Mouse (Mus musculus) gastrocnemius, adult 2 months (tissue): ENCODE results near the gene Gm13119. TPM values are rescaled to one million over a fixed set of nuclear protein-coding genes. Genes with fewer than 3 reads are reported as not detected.
A peak's percentile ranks its signal among the peaks of the same experiment; 100 is the strongest.
"Not testable (repeated sequence)": the region's sequence is repeated elsewhere in the genome, so short reads cannot be mapped to it uniquely, and the experiment has no call there.

Experiments
- DNase-seq: peaks from one replicate; pipeline ENCODE4 v3.0.0; 2022
- H3K27ac ChIP-seq: fragments of 200-600 bp; 2 replicates; pipeline ENCODE4 v1.8.1; 2022; ENCODE audit warnings: mild to moderate bottlenecking
- H3K4me3 ChIP-seq: fragments of 200-600 bp; 2 replicates; pipeline ENCODE4 v1.8.1; 2022; ENCODE audit warnings: mild to moderate bottlenecking, moderate library complexity
- CTCF ChIP-seq: fragments of 200-600 bp; IDR thresholded peaks from 2 replicates; pipeline ENCODE4 v1.8.1; 2022; ENCODE audit warnings: antibody characterized with exemption, mild to moderate bottlenecking, moderate library complexity
- intact Hi-C: fragments of 180-260 bp; cut with DNase I; formaldehyde crosslinking; loops from one replicate; pipeline ENCODE4 v1.15.1; 2025
- long read RNA-seq, 2 experiments: library from polyadenylated mRNA; stranded (forward); transcript quantifications; one replicate each; pipeline ENCODE4 v2.0.0; 2021
- total RNA-seq, 2 experiments: library from RNA; stranded (reverse); gene quantifications; 2 replicates each; pipeline ENCODE4 v1.2.3; 2021

Gm13119 gene
- total RNA-seq = not detected
- long read RNA-seq, experiment 1 = 0 reads
- long read RNA-seq, experiment 2 = 0 reads

DNA sequence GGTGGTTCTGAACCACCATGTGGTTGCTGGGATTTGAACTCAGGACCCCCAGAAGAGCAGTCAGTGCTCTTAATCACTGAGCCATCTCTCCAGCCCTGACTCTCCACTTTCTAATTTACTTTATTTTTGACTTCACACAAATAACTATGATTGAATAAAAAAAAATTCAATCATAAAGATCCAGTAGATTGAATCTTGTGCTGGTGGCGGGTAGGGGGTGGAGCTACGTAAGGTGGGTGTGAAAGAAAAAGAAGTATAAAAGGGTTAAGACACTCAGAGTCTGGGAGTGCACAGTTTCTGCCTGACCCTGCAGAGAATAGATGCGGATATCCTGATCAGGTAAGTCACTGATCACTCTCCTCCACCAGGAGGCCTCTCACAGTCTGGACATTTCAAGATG, at the start of gene Gm13119:
Gm13119 (plus strand) TSS at position 301 of the 400 bp plus-strand sequence.
- H3K27ac ChIP-seq, H3K4me3 ChIP-seq, intact Hi-C loops, DNase-seq: not testable (repeated sequence)

DNA sequence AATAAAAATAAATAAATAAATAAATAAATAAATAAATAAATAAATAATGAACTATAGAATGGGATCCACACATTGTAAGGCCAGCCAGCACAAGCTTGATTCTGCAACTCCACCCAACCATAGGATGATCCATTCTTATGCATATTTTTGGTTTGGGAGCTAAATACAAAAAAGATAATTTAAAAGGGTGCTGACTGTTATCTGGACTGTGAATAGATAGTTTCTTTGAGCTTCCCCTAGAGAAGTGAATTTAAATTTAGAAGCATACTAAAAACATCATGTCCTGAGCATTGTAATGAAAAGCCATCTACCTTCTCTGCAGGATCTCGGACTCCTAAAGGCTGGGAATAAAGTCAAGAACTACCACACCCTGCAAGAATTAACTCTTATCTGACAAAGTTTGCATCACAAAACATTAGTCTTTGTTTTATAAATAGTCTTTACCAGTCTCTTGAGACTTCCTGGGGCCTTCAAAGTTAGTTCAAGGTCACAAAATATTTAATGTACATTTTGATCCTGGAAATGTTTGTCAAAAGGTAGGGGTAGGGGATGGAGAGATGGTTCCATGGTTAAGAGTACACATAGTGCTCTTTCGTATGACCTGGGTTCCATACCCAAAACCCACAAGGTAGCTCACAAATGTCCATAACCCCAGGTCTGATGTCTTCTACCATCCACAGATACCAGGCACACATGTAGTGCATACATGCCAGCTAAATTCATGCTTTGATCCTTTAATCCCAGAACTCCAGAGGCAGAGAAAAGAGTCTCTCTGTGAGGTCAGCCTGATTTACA, 44.9 kb upstream of the Gm13119 start:
- intact Hi-C loops, H3K27ac ChIP-seq, H3K4me3 ChIP-seq, DNase-seq: not testable (repeated sequence)

DNA sequence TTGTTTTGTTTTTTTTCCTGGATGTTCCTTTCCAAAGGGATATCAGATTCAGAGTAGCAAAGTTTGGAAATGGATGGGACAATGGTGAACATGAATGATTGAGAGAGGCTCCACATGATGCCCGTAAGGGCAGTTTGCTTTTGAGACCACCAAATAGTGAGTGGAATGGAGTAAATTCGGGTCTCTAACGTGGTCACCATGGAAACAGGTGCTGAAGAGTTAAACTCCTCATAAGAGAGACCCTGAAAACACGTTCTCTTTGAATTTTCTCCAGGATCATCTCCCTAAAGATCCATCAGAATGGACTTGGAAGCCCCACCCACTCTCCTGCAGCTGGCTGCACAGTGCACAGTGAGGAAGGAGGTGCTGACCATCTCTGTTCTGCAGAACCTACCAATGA, 27.8 kb upstream of the Gm13119 start, which contains the start of gene Gm13128:
Gm13128 (plus strand) TSS at position 301 of the 400 bp plus-strand sequence.
- intact Hi-C loops = loop anchor here (10.0 kb wide), 1 partner anchor 325 kb away; no protein-coding TSS in a partner anchor
- not testable (repeated sequence) for H3K4me3 ChIP-seq, DNase-seq, H3K27ac ChIP-seq

DNA sequence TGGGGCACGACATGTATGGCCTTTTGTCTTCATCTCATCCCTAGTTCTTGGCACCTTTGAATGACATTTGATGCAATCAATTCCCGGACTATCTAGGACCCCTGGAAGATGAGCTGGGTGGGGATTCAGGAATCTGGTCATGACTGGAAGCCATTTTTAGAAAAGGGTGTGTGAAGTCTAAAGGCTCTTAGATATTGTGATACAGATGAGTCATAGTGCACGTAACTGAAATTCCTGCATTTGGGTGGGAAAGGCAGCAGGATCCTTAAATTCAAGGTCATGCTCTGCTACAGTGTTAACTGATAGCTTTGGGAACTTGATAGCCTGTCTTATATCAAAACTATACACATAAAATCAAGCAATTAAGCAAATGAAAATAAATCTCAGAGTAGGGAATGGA, 21.9 kb upstream of the Gm13119 start:
- H3K4me3 ChIP-seq, H3K27ac ChIP-seq, intact Hi-C loops, DNase-seq: not testable (repeated sequence)

DNA sequence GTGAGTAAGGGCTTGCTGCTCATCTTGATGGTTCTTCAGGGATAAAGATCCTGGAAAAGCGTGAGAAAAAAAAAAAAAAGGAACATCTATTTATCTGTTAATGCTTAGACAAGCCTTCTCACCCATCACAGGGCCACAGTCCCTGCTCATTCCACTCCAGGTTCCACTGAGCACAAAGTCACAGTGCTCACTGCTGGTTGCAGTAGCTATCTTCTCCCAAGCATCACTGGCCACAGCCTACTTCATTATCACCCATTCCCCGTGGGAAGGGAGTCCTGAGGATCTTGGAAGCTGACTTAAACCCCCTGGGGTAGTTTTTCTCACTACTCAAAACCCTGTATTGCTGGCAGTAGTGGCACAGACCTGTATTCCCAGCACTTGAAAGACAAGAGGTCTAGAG, 20.2 kb downstream of the Gm13119 start, which contains the start of gene Pramef20:
Pramef20 (minus strand) TSS at position 23 of the 400 bp plus-strand sequence.
- H3K4me3 ChIP-seq = no peak within 1 kb of the TSS
- DNase-seq = no peak
- intact Hi-C loops = no loop called here

DNA sequence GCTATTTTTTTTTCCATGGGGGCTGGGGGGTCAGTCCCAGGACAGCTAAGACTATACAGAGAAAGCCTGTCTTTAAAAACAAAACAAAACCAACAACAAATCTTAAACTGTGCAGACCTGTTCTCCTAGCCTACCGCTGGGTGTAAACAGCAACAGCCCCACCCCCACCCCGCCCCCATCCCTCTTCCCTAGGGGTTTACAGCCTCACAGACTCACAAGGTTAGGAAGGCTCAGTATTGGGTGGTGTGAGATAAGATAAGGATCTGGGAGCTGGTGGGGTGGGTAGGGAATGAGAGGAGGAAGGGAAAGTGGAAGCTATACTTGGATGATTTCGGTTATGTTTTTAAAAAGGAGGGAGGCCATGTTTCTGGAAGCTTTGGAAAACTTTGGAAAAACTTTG, 38.6 kb downstream of the Gm13119 start:
- intact Hi-C loops = no loop called here

More for the DNA sequence above, 20.2 kb downstream of the Gm13119 start, which contains the start of gene Pramef20:
- TF ChIP-seq CTCF = no peak
- no peak within 1 kb of the TSS for H3K27ac ChIP-seq

DNA sequence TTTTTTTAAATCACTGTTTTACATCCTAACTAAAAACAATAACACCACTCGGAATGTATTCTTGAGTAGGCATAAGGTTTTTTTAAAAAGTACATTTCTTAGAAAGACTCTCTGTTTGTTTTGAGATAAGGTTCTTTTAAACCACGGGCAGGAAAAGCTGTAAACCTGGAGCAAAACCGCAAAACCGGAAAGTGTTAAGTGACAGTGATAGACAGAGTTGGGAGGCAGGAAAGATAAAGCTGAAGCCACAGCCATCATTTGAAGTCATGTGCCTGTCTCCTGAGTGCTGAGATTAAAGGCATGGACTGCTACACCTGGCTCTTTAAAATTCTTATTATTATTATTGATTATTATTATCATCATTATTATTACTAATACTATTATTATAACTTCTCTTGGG, 45.0 kb downstream of the Gm13119 start:
- no peak overlapping the region for H3K27ac ChIP-seq
- DNase-seq = no peak
- no peak for TF ChIP-seq CTCF
- intact Hi-C loops = no loop called here
- no peak overlapping the region for H3K4me3 ChIP-seq

More for the DNA sequence above, 38.6 kb downstream of the Gm13119 start:
- DNase-seq = no peak
- no peak for TF ChIP-seq CTCF
- no peak overlapping the region for H3K27ac ChIP-seq
- H3K4me3 ChIP-seq = no peak overlapping the region

DNA sequence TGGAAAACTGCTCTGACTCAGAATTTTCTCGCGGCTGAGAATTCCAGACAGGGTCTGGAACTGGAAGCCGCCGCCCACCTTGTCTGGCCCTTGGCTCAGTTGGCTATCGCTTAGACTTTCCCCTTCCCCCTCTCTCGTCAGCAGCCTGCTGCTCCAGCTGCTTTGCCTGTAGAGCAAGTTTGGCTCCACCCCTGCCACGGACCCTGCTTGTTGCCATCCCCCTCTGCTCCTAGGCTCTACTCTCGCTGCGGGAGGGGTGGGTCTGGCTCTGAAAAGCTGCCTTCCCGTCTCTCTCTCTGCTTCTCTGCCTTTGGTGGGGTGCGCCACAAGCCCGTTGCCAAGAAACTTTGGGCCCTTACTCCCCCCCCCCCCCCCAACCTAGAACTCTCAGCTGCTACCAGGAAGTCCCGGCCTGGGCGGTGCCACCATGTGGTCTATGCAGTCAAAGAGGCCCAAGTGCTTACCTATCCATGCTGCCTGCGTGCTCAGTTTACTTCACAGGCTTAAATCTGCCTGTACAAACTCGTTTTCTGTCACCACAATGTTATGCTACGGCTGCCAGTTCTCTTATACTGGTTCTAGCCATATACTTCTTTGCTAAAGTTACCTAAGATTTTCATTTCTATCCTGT, 46.8 kb downstream of the Gm13119 start:
- intact Hi-C loops = no loop called here
- Histone ChIP-seq H3K27ac (peak overlapping the region; percentile 24; the same call in 1 of the 2 replicates), H3K4me3 (peak overlapping the region; percentile 53)
- DNase-seq = peak; percentile 20
- TF ChIP-seq CTCF = no peak

DNA sequence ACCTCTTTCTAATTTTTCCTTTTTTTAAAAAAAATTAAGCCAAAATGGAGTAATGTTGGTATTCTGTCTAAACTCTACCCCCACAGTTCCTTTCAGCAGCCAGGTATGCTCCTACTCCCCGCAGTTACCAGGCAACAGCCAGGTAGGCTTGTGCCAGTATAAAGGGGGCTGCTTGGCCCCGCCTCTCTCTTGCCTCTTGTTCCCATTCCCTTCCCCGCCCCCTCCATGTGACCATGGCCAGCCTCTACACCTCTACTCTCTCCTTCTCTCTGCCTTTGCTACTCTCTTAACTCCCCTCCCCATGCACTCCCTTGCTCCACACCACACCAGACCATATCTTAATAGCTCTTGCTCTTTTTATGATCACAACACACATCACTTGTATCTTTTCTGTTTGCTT, 48.5 kb downstream of the Gm13119 start:
- intact Hi-C loops = no loop called here
- Histone ChIP-seq H3K27ac (no peak overlapping the region), H3K4me3 (no peak overlapping the region)
- no peak for DNase-seq
- TF ChIP-seq CTCF = no peak

DNA sequence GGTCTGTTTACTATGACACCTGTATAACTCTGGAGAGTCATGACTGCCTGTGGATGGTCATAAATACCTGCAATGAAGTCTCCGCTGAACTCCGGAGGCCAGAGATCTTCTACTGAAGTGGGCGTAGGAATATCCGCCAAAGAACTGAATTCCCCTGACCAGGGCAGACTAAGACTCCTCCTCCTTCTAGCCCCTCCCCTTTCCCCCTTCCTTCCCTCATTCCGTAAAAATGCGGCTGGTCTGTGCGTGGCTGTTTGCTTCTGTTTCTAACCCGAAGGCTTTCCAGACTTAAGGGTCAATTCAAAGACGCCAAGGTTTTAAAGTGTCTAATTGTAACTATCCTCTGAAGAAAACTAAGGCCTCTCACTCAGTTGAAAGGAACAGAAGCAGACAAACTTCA, 50.5 kb downstream of the Gm13119 start, which contains the start of gene Pramef12:
Pramef12 (minus strand) TSS at position 175 of the 400 bp plus-strand sequence.
- H3K4me3 ChIP-seq = no peak within 1 kb of the TSS
- H3K27ac ChIP-seq = no peak within 1 kb of the TSS
- intact Hi-C loops = no loop called here
- TF ChIP-seq CTCF = no peak
- no peak for DNase-seq

Other genes starting within 250 kb of the Gm13119 start
- not detected for gene Oog3, start 195.3 kb upstream of the Gm13119 start, total RNA-seq
- not detected for gene Oog2, start 167.2 kb upstream of the Gm13119 start, total RNA-seq
- not detected for gene C87977, start 144.6 kb upstream of the Gm13119 start, total RNA-seq
- gene Pramel5, start 77.5 kb upstream of the Gm13119 start, total RNA-seq = not detected
- gene Gm13128, start 27.7 kb upstream of the Gm13119 start, total RNA-seq = not detected
- not detected for gene Pramef20, start 20.0 kb downstream of the Gm13119 start, total RNA-seq
- not detected for gene Pramef12, start 50.5 kb downstream of the Gm13119 start, total RNA-seq
- not detected for gene 1700012P22Rik, start 80.8 kb downstream of the Gm13119 start, total RNA-seq
- not detected for gene Gm9944, start 95.4 kb downstream of the Gm13119 start, total RNA-seq
- gene Aadacl3, start 105.8 kb downstream of the Gm13119 start, total RNA-seq = not detected
- not detected for gene 9430007A20Rik, start 161.9 kb downstream of the Gm13119 start, total RNA-seq
- not detected for gene Gm13124, start 207.2 kb downstream of the Gm13119 start, total RNA-seq